Mouse (Mus musculus): ENCODE measurements around the gene Fam151b.

The Fam151b gene

DNA sequence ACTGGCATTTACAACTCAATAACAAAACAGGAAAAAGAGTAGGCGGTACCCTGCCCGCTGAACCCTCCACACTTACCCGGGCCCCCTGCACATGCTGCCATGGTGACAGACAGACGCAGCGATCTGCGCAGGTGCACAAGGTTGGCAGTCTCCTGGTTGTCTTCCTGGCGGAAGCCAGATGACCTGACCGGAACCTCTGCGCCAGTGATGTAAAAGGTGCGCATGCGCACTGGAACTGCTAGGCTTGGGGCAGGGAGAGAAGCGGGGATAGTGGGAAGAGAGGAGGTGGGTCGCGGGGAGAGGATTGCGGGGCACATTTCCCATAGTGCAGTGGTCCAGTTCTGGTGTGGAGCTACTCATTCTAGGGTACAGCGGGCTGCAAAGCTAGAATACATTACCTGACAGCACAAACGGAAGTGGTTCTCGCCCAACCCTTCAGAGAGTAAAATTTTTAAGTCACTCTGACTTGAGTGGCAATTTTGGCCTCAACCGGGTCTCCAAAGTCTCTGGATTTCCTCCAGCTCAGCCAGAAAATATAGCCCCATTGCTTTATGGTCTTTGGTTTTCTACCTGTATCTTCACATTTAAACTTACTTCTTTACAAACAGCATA, at the start of gene Fam151b:
TSS of gene Fam151b (minus strand) at position 164 of the 612 bp plus-strand sequence.
- in situ Hi-C loops (cut with MboI, MseI), result loop anchor here (5.0 to 10.0 kb wide), 2 partner anchors 127 to 569 kb away; partner anchors contain the start of gene Msh3 (in 2 of the 2)

DNA sequence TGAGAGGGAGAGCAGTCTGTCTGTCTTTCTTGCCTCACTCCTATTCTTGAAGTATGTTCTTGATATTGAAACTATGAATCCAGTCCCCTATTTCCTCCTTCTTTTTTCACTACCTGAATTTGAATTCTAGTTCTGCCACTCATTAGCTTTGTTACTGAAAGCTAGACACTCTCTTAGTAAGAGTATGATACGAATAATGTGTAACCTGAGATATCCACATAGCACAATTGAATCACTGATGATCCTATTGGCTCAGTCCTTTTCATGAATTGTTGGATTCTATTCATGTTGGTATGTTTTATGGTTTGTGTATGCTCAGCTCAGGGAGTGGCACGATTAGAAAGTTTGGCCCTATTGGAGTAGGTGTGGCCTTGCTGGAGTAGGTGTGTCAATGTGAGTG, 48.4 kb upstream of the Fam151b start:
- in situ Hi-C loops (cut with MboI, MseI), result loop anchor here (5.0 kb wide), 2 partner anchors 80 to 100 kb away; partner anchors contain the start of gene Serinc5 (in 1 of the 2)

- in situ Hi-C loops (cut with MboI, MseI), result loop anchor here (5.0 kb wide), 2 partner anchors 81 to 101 kb away; partner anchors contain the start of gene Serinc5 (in 1 of the 2)
These were observed 47.4 kb upstream of the Fam151b start for GRCm38 (mm10) chr13:92531237-92531636.

DNA sequence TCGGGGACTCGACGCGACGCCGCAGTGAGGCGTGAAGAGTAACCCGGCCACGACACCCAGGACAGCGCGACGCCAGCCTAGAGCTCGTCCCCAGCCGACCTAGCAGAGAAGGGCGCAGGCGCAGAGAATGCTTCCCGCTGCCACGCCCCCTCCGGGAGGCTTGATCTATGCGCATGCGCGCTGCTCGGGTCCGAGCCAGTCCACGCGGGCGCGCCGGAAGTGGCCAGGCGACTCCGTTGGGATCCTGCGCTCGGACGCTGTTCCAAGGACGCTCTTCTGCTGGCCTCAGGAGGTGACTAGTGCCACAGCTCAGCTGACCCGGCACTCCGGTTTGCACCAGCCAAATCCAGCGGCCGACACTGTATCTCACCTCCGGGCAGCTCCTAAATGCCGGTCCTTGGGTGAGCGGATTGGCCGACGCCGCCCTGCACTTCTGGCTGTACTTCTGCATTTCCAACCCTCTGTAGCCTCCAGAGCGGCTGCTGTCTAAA, 47.0 kb upstream of the Fam151b start, which contains the start of gene Zfyve16:
TSS of gene Zfyve16 (minus strand) at position 148 of the 491 bp plus-strand sequence.
- in situ Hi-C loops (cut with MboI, MseI), result loop anchor here (5.0 kb wide), 2 partner anchors 82 to 102 kb away; partner anchors contain the start of gene Serinc5 (in 1 of the 2)

DNA sequence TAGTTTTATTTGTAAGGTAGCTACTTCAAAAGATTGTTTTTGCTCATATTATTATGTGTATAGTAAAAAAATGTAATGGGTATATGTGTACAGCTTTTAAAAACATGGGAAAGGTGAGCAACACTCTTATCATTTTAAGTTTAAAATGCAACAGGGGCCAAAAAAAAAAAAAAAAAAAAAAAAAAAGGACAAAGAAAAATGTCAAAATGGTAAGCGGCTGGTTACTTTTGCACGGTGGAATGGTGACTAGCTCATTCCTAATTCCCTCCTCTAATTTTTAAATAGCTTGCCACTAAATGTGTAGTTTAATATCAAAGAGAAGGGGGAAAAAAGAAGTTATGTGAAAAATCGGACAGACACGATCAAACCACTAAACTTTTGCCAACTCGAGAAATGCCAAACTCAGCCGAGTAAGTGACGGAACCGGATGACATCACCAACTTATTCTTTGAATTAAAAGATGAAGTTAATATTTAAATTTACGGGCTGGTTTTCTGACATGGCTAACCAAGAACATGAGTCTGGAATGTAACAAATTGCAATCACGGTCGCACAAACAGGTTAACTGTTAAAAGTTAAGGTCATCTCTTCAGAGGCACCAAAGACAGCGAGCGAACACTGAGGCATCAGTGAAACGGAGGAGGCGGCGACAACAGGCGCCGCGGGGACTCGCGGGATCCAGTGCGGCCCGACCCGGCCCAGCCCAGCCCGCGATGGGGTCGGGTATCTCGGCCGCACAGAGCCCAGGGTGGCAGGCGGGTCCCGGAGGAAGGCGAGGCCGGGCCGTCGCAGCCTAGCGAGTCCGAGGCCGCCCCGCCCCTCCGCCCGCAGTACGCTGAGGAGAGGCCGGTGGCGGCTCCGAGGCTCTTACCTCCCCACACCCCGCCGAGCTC, 46.3 kb upstream of the Fam151b start:
- in situ Hi-C loops (cut with MboI, MseI), result loop anchor here (5.0 kb wide), 2 partner anchors 82 to 102 kb away; partner anchors contain the start of gene Serinc5 (in 1 of the 2)

- in situ Hi-C loops (cut with MboI, MseI), result no loop called here
These were observed 39.5 kb upstream of the Fam151b start for GRCm38 (mm10) chr13:92523178-92523813.

GRCm38 (mm10) chr13:92504871-92505270, 21.1 kb upstream of the Fam151b start:
- in situ Hi-C loops (cut with MboI, MseI), result no loop called here

DNA sequence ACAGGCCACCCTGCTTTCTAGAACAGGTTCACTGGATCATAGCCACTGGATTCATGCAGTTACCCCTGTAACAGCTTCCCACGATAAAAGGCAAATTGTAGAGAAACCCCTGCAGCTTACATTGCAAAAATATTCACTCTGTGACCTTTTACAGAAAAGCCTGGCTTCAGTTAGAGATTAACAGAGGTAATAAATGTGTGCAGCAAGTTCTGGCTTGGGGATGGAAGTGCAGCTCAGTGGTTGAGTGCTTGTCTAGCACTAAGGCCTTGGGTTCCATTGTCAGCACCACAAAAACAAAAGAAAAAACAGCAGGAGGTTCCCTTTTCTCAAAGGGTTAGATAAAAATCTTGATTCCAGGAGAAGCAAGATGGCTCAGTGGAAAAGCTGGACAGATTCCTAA, 8.1 kb upstream of the Fam151b start:
- in situ Hi-C loops (cut with MboI, MseI), result no loop called here

GRCm38 (mm10) chr13:92490817-92491216, 7.0 kb upstream of the Fam151b start:
- in situ Hi-C loops (cut with MboI, MseI), result no loop called here

- in situ Hi-C loops (cut with MboI, MseI), result loop anchor here (5.0 to 10.0 kb wide), 2 partner anchors 126 to 569 kb away; partner anchors contain the start of gene Msh3 (in 2 of the 2)
These were observed 467 bp downstream of the Fam151b start for GRCm38 (mm10) chr13:92483348-92483747.

DNA sequence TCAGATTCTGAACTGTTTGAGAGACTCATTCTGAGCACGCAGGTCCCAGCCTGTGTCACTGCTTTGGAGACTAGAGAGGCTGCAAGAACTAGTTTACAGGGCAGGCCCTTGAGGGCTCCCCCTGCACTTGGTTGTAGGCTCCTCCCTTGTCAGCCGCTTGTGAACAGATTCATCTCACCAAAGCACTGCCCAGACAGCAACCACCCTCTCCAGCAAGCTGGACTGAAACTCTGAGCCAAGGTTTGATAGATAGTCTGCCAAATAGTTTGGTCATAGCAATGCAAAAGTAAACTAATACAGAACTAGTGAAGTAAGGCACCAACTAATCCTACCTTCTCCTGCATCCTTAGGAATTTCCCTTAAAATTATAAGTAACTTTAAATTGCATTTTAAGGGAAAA, 13.7 kb downstream of the Fam151b start:
- in situ Hi-C loops (cut with MboI, MseI), result no loop called here

DNA sequence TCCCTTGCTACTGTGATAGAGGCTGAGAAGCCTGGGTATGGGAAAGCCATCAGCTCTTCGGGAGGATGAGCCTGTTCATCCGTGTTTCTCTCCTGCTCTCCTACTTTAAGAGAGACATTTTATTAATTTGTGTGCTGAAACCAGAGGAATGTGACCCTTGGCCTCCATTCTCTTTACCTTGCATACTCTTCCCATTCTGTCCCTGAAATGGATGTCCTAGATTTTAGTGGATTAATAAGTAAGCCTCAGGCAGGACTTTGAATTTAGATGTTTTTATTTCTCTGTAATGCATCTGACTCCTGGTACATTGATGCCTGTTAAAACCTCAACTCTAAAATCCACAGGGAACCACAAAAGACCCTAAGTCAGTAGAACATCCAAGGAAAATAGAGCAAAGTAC, 14.4 kb downstream of the Fam151b start:
- in situ Hi-C loops (cut with MboI, MseI), result no loop called here

GRCm38 (mm10) chr13:92467891-92468290, 15.9 kb downstream of the Fam151b start:
- in situ Hi-C loops (cut with MboI, MseI), result no loop called here

DNA sequence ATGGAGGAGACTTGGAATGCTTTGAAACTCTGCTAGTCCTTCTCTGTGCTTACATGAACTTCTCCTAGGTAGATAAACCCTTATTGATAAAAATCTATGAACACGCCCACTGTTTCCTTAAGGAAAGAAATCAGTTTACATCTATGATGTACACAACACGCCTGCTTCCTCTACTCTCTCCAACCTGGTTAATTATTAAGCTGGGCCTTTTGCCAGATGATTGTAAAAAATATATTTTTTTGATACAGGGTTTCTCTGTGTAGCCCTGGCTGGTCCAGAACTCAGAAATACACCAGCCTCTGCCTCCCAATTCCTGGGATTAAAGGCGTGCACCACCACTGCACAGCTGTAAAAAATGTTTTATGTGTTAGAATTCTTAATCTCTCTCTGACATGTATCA, 19.1 kb downstream of the Fam151b start:
- in situ Hi-C loops (cut with MboI, MseI), result no loop called here

DNA sequence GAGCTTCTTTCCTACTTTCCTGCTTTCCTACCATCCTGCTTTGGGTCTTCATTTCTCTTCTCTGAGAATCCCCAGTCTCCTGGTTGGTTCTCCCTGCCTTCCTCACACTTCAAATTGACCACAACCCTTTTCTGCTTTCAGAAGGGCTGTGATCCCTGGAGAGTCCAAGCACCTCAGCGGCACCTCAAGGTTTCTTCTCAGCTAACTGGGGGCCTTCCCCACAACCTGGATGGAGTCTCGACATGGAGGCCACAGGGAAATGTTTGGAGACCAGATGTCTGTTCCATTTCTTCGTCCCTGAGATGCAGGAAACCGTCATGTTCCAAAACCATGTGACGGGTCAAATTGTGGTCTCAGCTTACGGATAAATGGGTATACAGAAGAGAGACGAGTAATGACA, 36.9 kb downstream of the Fam151b start:
- in situ Hi-C loops (cut with MboI, MseI), result loop anchor here in 1 of 2 experiments (10.0 kb wide), 1 partner anchor 778 kb away; no protein-coding TSS in a partner anchor

DNA sequence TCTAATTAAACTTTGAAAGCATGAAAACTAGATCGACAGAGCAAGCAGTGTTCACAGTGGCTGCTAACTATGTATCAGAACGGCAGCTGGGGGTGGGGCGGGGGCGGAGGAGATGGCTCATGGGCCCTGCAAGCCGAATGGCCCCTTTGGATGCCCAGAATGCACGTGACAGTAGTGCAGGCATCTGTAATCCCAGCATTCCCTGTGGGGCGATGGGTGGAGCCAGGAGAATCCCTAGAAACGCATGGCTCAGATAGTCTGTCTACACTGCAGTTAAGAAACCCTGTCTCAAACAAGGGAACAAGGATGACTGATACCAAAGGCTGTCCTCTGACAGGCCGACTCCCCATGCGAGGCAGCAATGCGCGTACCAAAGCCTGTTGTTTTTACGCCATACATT, 43.5 kb downstream of the Fam151b start:
- in situ Hi-C loops (cut with MboI, MseI), result loop anchor here in 1 of 2 experiments (10.0 kb wide), 1 partner anchor 785 kb away; no protein-coding TSS in a partner anchor

- in situ Hi-C loops (cut with MboI, MseI), result loop anchor here in 1 of 2 experiments (10.0 kb wide), 1 partner anchor 774 kb away; no protein-coding TSS in a partner anchor
These were observed 45.2 kb downstream of the Fam151b start for GRCm38 (mm10) chr13:92438656-92439055.

- in situ Hi-C loops (cut with MboI, MseI), result no loop called here
These were observed 56.4 kb downstream of the Fam151b start for GRCm38 (mm10) chr13:92427351-92427855.

DNA sequence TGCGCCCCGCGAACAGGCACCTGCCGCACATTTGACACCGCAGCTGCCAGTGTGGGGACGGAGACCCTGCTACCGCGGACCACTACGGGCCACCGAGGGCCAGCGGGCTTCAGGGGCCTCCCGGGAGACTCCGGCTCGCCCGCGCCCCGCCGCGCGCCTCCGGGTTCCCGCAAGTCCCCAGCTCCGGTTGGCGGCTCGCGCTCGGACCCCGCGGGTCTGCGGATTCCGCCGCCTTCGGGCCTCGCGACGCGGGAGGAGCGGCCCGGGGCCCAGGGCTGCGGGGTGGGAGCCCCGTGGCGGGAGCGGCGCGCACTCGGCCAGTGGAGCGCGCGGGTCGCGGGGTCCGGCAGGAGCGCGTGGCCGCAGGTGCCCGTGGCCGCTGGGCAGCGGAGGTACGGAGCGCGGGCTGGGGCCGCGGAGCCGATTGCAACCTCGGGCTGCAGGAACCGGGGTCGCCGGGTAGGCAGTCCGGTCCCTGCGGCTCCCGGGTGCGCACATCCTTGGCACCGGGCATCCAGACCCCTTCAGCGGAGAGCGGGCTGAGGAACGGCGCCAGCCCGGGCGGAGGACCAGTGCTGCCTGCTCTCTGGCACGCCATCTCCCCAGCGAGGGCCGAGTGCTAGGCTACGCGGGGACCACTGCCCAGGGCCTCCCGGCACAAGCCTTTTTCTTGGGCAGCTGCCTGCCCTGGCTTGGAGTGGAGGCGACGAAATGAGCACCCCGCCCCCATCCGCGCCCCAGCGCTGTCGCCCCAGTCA, 57.3 kb downstream of the Fam151b start:
- in situ Hi-C loops (cut with MboI, MseI), result no loop called here

DNA sequence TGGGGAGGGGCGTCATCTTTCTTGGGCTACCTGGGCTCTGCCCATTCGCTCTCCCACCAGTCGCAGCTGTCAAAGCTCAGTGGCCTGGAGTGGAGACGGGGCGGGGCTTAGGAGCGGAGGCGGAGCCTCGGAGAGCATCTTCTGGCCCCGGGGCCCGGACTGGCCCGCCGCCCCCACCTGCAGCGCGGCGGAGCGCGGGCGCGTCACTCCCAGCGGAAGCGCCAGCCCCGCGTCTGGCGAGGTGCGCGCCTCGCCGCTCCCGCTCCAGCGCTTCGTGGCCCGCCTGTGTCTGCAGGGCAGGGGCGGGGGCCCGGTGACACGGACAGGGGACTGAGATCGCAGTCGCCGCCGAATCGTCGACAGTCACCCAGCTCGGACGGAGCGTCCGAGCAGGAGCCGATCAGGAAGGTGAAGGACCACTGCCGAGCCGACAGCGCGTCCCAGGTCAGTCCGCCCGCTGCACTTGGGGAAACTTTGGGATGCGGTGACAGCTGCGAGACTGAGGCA, 58.0 kb downstream of the Fam151b start, which contains the start of gene Ankrd34b:
TSS of gene Ankrd34b (plus strand) at position 139 of the 507 bp plus-strand sequence.
- in situ Hi-C loops (cut with MboI, MseI), result no loop called here
